Mouse (Mus musculus) heart, adult 18-20 months (tissue): ENCODE results near the gene Disp3. TPM values are rescaled to one million over a fixed set of nuclear protein-coding genes. Genes with fewer than 3 reads are reported as not detected.

Experiments used
- DNase-seq, 2 experiments: peaks; one replicate each; pipeline ENCODE4 v3.0.0; 2021 to 2022; ENCODE audit warnings: mixed read lengths in 1 of 2
- total RNA-seq, 2 experiments: library from RNA; stranded (reverse); gene quantifications; 2 replicates each; pipeline ENCODE4 v1.2.3; 2021

The Disp3 gene
- total RNA-seq, 2 experiments from 2014 or later: not detected

GRCm38 (mm10) chr4:148288055-148288549 is 337 bp upstream of the Disp3 start:
- peak; percentile 54 to 82 for DNase-seq

- no peak for DNase-seq
Measured at GRCm38 (mm10) chr4:148287041-148287440, 724 bp downstream of the Disp3 start.

- DNase-seq: peak in 1 of 2 experiments; percentile 18
Measured at GRCm38 (mm10) chr4:148286226-148287031, 1.3 kb downstream of the Disp3 start.

GRCm38 (mm10) chr4:148284219-148284618 is 3.5 kb downstream of the Disp3 start:
- DNase-seq: no peak

GRCm38 (mm10) chr4:148276816-148277491 is 10.8 kb downstream of the Disp3 start:
- no peak for DNase-seq

DNA sequence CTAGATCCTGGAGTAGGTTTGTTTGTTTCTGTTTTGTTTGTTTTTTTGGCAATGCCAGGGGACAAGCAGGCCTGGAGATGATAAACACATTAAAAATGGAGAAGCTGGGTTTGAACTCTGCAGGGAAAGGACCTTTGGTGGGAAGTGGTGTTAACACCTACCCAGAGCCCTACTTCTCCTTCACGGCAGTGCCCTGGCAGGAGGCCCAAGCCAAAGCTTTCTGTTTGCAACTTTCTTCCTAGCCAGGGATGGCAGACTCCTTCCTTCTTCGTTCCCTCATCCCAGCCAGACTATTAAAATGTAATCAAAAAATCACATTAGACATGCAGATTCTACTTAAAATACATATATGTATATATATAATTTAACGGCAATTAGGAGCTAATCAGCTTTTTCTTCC is 13.1 kb downstream of the Disp3 start:
- DNase-seq: no peak

DNA sequence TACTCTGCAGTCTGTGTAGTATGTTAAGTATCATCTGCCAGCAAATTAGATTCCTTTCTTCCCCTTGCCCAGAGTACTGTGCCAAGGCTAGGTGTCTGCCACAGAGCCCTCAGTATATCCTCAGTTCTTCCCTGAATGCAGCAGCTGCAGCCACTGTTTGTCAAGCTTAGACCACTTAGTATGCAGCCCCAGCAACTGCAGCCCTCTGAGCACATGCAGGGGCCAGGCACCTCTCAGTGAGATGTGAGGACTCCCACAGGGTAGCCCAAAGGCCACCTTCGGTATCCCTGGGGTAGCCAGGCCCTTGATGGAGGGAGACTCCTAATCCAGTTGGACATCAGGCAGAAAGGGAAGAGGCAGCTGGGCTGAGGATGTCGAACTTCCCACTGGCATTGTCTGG is 14.5 kb downstream of the Disp3 start:
- DNase-seq: no peak

- DNase-seq: no peak
Measured at GRCm38 (mm10) chr4:148271656-148272055, 16.1 kb downstream of the Disp3 start.

- no peak for DNase-seq
Measured at GRCm38 (mm10) chr4:148266973-148267507, 20.7 kb downstream of the Disp3 start.

DNA sequence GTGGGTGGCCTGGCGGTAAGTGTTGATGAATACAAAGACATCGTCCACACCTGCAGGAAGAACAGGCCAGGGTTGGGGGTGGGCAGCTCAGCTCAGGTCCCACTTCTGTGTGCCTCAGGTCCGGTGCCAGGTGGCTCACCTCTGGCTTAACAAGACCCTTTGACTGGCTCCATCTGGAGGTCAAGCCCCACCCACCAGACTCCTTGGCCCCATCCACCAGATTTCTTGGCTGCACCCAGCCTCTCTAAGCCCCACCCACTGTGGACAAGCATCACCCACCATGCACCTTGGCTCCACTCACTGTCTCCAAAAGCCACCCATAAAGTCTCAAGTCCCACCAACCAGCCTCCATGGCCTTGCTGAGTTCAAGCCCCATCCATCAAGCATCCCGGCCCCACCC is 27.8 kb downstream of the Disp3 start:
- DNase-seq: no peak

DNA sequence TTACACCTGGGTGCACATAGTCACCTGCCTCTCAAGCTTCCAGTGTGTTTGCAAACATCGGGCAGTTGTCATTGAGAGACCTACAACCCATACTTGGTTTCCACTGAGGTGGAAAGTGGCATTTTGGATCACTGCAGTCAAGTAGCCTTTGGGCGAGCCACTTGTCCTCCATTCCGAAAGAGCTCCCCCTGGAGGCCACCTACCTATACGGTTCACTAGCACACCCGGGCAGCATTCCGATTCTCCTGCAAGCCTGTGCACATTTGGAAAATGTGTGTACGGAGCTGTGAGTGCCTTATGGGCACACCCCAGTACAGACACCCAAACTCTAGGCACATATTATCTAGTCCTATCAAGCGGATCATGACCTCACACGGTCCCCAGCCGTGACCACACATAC is 38.4 kb downstream of the Disp3 start:
- no peak for DNase-seq

- DNase-seq: no peak
Measured at GRCm38 (mm10) chr4:148240387-148240786, 47.4 kb downstream of the Disp3 start.

DNA sequence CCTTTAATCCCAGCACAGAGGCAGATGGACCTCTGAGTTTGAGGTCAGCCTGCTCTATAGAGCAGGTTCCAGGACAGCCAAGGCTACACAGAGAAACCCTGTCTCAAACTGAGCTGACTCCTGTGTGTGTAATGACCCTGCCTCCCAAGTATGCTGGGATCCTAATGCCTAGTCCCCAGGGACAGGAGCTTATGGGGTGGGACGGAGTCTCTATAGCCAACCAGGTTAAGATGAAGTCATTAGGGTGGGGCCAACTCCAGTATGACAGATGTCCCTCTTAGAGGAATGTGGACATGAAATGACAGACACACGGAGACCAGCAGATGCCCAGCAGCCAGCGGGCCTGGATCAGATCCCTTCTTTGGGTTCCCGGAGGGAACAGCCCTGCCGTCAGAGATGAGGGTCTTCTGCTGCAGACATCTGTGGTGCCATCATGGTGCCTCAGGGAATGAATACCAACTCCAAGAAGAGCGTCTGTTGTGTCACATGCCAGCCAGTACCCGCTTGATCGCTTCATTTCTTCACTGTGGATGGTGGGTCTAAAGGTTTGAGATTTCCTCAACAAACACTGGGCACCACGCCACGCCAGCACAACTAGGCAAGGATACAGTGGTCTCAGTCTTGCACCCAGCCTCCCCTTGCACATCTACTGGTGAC is 48.2 kb downstream of the Disp3 start:
- no peak for DNase-seq

DNA sequence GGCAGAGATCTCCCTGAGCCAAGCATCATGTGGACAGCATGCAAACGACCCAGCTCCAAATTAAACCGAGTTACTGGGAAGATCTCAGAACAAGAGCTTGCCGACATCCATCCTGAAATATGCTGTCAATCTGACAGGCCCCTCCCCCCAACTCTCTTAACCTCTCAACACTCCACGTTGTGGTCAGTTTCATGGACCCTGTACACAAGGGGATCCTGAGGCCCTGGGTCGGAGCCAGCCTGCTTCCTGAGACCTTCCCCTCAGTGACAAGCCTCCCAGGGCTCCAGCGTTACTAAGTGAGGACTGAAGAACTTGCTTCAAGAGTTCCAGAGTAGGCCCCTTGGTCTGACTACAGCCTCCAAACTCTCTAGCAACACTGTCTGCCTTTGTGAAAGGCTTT is 48.8 kb downstream of the Disp3 start:
- no peak for DNase-seq

DNA sequence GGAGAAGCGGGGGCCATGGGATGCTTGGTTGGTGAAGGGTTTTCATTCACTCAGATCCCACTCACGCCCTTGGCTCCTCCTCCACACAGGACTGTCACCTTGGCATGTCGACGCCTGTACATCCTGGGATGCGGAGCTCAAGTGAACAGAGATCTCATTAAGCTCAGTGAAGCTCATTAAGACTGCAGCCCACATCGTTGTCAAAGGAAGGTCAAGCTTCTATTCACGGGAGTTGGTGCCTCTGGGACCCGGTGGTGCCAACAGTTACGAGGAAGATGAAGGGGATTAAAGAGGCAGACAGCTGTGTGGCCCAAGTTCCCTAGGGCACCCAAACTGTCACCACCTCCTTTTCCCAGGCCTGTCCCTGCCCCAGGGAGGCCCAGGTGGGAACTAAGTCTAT is 49.5 kb downstream of the Disp3 start:
- no peak for DNase-seq

GRCm38 (mm10) chr4:148236664-148237063 is 51.1 kb downstream of the Disp3 start:
- no peak for DNase-seq

GRCm38 (mm10) chr4:148233061-148233460 is 54.7 kb downstream of the Disp3 start:
- no peak for DNase-seq

DNA sequence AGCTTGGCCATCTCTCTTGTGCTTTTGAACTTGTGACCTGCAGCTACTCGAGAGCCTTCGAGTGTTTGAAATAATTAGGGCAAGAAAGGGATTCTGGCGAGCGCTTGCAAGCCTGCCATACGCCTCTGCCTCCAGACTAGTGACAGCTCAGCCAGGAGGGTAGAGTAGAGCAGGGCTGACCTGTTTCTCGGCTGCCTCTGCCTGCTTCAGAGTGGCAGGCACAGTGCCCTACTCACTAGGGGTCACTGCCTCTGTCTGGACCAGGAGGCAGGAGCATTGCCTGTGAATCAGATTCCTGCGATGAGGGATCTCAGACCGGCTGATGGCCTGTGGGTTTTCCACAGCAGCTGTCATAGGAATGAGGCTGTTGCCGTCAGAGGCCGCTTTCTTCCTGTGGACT is 55.1 kb downstream of the Disp3 start:
- DNase-seq: no peak

DNA sequence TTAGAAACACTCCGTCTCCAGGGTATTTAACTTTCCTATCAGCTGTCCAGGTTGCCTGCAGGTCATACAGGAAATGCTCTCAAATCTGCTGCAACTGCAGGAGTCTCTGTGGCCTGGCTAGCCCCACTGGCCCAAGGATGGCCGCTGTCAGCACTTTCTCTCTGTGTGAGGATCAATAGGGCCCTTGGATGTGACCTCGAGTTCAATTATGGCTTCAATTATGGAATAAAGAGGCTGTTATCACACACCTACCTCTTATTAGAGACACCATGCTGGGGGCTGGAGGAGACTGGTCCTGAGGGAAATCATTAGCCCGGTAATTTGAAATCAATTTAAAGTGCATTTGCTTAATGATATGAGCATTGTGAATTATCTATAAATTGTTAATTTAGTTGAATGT is 55.6 kb downstream of the Disp3 start:
- no peak for DNase-seq

DNA sequence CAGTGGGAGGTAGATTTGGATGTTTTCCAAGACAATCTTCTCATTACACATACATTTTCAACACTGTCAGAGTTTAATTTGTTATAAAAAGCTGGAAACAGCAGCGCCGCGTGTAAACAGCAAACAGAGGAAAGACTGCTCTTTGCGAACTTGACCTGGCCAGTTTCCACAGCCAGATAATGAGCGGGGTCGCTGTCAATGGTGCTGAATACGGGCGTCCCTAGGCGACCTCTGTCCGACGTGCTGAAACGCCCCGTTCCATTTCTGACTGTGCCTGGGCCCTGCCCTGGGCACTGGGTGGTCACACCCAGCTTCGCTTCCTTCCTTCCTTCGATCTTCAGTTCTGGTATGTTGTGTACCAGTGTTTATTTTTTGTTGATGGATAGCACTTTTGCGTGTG is 58.1 kb downstream of the Disp3 start:
- peak; percentile 17 to 64 for DNase-seq

- DNase-seq: no peak
Measured at GRCm38 (mm10) chr4:148222983-148223382, 64.8 kb downstream of the Disp3 start.

GRCm38 (mm10) chr4:148220656-148221055 is 67.1 kb downstream of the Disp3 start:
- DNase-seq: no peak

GRCm38 (mm10) chr4:148218238-148218637 is 69.5 kb downstream of the Disp3 start:
- no peak for DNase-seq
